Mouse (Mus musculus) bone marrow macrophage, adult 2 months (primary cell): Measurements from ENCODE around the gene Eipr1.

Experiments used
- CTCF ChIP-seq: IDR thresholded peaks from 2 replicates; pipeline ENCODE4 v1.5.1; 2012; ENCODE audit warnings: low read depth, mild to moderate bottlenecking, low read length, moderate library complexity
- POLR2A ChIP-seq: IDR thresholded peaks from 2 replicates; pipeline ENCODE4 v1.6.1; 2012; ENCODE audit warnings: mild to moderate bottlenecking, low read depth, low read length, borderline replicate concordance

DNA sequence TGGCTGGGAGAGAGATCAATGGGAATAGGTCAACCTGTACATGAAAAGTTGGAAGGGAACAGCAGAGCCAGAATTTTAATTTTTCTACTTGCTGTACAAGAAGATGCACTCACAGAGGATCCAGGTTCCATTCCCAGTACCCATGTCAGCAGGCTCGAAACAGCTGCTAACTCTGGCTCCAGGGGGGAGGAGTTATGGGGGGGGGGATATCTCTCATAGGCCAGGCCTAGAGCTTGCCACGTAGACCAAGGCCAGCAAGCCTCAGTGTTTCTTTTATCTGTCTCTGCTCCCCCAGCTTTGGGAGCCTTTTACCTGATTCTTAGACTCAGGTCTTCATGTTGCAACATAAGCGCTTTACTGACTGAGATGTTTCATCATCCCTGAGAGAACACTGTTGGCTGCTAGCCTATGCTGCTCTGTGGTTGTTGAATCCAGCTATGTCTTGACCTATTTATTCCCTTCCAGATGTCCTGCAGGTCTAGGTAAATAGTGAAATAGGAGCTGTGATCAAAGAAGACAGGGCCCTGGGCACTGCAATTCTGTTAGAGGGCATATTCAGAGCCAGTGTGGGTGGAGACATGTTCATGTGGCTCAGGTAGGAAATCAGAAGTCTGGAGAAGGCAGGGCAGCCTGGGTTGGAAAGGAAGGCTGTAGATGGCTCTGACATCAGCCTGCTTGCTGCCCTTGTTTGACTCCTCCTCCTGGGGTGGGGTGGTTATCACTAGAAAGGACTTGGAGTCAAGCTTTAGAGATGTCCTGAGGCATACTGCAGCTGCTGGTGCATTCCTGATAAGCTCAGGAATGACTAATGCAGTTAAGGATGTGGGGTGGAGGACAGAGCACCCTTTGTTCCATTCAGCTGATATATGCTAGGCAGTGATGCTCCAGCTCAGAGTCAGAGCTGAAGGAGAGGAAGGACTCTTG, 53.2 kb downstream of the Eipr1 start:
- TF ChIP-seq CTCF (no peak), POLR2A (no peak)
